Mouse (Mus musculus) gastrocnemius, postnatal 36 days (tissue): ENCODE data around the gene Gm648. TPM values are rescaled to one million over a fixed set of nuclear protein-coding genes. Genes with fewer than 3 reads are reported as not detected.
"Not testable (repeated sequence)": the region's sequence is repeated elsewhere in the genome, so short reads cannot be mapped to it uniquely, and the experiment has no call there.

Experiments used
- DNase-seq, 2 experiments: peaks; one replicate each; pipeline ENCODE4 v3.0.0; 2022
- intact Hi-C: fragments of 180-260 bp; cut with DNase I; formaldehyde crosslinking; loops from one replicate; pipeline ENCODE4 v1.15.1; 2025
- long read RNA-seq, 2 experiments: library from polyadenylated mRNA; stranded (forward); transcript quantifications; one replicate each; pipeline ENCODE4 v2.0.0; 2021
- microRNA-seq, 2 experiments: library from miRNA; unstranded; fragments of <30 nt; microRNA quantifications; one replicate each; pipeline ENCODE4 v1.2.0; 2021
- total RNA-seq, 2 experiments: library from RNA; stranded (reverse); gene quantifications; 2 replicates each; pipeline ENCODE4 v1.2.3; 2021

Gene Gm648
- total RNA-seq = not detected
- long read RNA-seq, experiment 1 = 0 reads
- long read RNA-seq, experiment 2 = 0 reads

GRCm38 (mm10) chrX:56549506-56549905 lies at the start of gene Gm648:
Gene Gm648, minus strand, starts transcription at chrX:56549606.
- intact Hi-C loops = no loop called here
- no peak for DNase-seq

- intact Hi-C loops = no loop called here
- DNase-seq = peak; percentile 77 to 89
These were observed 48.7 kb upstream of the Gm648 start, which contains the start of gene Mmgt1 for GRCm38 (mm10) chrX:56597887-56598640. Gene Mmgt1, minus strand, starts transcription at chrX:56598069.

DNA sequence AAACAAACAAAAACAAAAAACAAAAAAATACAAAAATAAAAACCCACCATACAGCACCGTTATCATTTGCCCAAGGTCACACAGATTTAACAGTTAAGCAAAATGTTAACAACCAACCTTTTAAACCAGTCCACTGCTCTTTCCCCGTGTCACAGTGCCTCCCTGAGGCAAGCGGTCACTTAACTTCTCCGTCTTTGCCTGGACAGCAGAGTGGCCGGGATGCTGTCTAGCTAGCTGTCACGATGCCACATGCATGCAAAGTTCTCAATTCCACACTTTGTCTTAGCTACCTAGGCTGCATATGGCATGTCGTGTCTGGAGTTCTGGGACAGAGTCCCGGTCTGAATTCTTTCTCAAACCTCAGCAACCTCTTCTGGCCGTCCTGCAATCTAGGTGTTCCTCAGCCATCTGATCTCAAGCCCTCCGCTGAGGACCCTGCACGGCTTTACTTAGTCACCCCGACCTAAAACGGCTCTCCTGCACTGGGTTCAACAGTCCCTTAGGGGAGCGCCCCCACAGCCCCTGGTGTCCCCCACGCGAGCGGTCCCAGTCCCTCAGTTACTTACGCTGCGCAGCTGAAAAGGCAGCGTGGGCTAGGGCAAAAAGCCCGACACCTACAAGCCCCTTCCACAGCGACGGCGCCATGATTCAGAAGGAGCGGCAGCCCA lies 47.9 kb upstream of the Gm648 start:
- DNase-seq = no peak
- intact Hi-C loops = no loop called here

GRCm38 (mm10) chrX:56578200-56578599 lies 28.8 kb upstream of the Gm648 start:
- intact Hi-C loops = no loop called here
- no peak for DNase-seq

- DNase-seq = no peak
- intact Hi-C loops = loop anchor here (2.0 kb wide), 1 partner anchor 266 kb away; no protein-coding TSS in a partner anchor
These were observed 23.1 kb upstream of the Gm648 start for GRCm38 (mm10) chrX:56572465-56572864.

GRCm38 (mm10) chrX:56553584-56553983 lies 4.2 kb upstream of the Gm648 start:
- intact Hi-C loops = no loop called here
- DNase-seq = no peak

- DNase-seq = no peak
- intact Hi-C loops = no loop called here
These were observed 12.2 kb downstream of the Gm648 start for GRCm38 (mm10) chrX:56537162-56537561.

GRCm38 (mm10) chrX:56531266-56531665 lies 18.1 kb downstream of the Gm648 start:
- intact Hi-C loops = no loop called here

GRCm38 (mm10) chrX:56524442-56524841 lies 25.0 kb downstream of the Gm648 start, which contains the start of gene Gm10477:
Gene Gm10477, plus strand, starts transcription at chrX:56524742.
- DNase-seq, intact Hi-C loops: not testable (repeated sequence)

More at GRCm38 (mm10) chrX:56531266-56531665, 18.1 kb downstream of the Gm648 start:
- peak; percentile 16 to 46 for DNase-seq

- peak; percentile 10 to 13 for DNase-seq
- intact Hi-C loops = no loop called here
These were observed 52.2 kb downstream of the Gm648 start for GRCm38 (mm10) chrX:56497241-56497640.

Small RNAs within 50 kb of the gene (microRNA-seq; reads per million reads assigned to microRNA genes)
- 1.4 to 1.5 reads per million in 2 experiments for gene Mir5116

Other genes with a start within 250 kb of the Gm648 start
- 1 to 10 TPM; 2.2 to 2.3 TPM for gene Zfp449, start 203.2 kb downstream of the Gm648 start, total RNA-seq
- not detected for gene Smim10l2a, start 175.0 kb downstream of the Gm648 start, total RNA-seq
- not detected for gene Gm2174, start 101.6 kb downstream of the Gm648 start, total RNA-seq
- 1 to 10 TPM; 5.0 to 6.1 TPM for gene Ints6l, start 94.7 kb downstream of the Gm648 start, total RNA-seq
- not detected for gene Gm10477, start 24.9 kb downstream of the Gm648 start, total RNA-seq
- 10 to 100 TPM; 22.9 to 24.5 TPM for gene Mmgt1, start 48.5 kb upstream of the Gm648 start, total RNA-seq
- 10 to 100 TPM; 21.2 to 26.6 TPM for gene Slc9a6, start 60.2 kb upstream of the Gm648 start, total RNA-seq
- gene Fhl1, start 182.2 kb upstream of the Gm648 start, total RNA-seq = 1,000 to 10,000 TPM in 1 of 2 experiments, 100 to 1,000 TPM in 1; 727 to 1,109 TPM